Mouse (Mus musculus) inflammation-experienced regulatory T-cells (primary cell): ENCODE results near the gene Syp. TPM values are rescaled to one million over a fixed set of nuclear protein-coding genes. Genes with fewer than 3 reads are reported as not detected.

Experiments used
- polyA plus RNA-seq, 2 experiments: library from polyadenylated mRNA; unstranded; fragments of 100-300 nt; shearing (Covaris generic); gene quantifications; one replicate each; pipeline ENCODE4 v1.2.1; 2017

The Syp gene
- 10 to 100 TPM; 11.7 to 11.9 TPM for polyA plus RNA-seq

DNA sequence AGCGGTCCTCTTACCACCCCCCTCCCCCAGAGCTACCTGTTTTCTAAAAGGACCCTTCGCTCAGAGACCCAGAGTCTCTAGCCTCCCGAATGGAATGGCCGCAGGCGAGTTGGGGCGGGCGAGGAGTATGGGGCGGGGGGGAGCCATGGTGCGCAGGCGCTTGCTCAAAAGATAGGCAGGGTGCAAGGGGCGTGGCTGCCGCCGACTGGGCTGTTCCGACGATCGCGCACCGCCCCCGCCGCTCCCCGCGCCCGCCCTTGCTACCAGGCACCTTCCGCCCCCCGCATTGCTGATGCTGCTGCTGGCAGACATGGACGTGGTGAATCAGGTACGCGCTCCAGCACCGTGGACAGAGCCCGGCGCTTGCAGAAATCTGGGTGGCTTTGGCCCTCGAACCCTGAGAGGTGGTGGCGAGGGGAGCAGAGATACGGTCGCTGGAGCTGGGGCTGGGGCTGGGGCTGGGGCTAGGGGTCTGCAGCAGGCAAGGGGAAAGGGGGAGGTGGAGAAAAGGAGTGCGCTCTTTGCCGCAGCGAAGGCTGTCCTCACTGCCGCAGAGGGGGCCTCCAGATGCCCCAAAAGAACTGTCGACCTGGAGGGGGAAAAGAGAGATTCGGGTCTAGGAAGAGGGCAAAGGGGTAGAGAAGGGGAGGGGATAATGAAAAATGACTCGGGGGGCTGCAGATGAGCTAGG lies at the start of gene Syp:
Gene Syp, plus strand, starts transcription at position 71 of the 691 bp plus-strand sequence.

DNA sequence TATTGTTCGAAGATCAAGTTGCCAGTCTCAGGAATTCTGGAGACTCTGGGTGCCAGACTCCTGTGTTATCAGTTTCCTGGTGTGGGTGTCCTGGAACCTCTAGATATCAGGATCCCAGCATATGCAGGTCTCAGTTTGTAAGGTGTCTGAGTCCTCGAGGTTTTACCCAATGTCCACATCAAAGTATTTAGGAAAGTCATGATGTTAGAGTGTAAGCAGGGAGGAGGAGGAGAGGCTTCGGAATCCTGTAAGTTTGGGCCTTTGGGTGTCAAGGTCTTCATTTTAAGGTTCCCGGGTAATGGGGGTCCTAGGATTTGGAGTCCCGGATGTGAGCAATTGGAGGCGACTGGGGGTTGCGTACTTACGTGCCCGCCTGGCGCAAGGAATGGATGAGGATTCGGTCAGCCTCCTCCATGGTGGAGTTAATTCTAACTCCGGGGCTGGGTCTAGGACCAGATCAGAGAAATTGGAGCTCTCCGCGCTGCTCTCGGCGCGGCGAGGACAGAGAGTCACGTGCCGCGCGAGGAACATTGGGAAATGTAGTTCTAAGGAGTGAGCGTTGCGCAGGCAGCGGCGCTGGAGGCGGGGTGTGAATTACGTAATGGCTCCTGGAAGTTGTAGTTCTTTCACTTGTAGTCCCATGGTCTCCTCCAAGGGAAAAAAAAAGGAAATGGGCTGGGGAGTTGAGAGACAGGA lies 33.2 kb upstream of the Syp start, which contains the start of gene Ccdc22:
Gene Ccdc22, minus strand, starts transcription at position 639 of the 696 bp plus-strand sequence.

DNA sequence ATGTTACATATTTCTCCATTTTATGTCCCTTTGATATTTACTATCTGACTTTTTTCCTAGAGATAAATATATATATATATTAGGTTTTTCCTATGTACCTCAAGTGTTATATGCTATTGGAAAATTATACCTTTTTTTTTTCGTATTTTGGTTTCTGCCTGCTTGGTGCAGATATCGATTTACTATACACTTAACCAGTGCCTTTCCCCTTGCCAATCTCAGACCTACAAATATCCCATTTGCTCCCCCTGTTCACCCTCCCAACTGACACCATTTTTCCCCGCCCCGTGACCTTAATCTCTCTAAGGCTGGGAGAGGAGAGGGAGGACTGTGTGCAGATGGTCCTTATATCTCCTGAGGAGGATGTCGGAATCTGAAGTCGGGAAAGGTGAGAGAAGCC lies 31.5 kb upstream of the Syp start, which contains the start of gene Cacna1f:
Gene Cacna1f, plus strand, starts transcription at position 301 of the 400 bp plus-strand sequence.

DNA sequence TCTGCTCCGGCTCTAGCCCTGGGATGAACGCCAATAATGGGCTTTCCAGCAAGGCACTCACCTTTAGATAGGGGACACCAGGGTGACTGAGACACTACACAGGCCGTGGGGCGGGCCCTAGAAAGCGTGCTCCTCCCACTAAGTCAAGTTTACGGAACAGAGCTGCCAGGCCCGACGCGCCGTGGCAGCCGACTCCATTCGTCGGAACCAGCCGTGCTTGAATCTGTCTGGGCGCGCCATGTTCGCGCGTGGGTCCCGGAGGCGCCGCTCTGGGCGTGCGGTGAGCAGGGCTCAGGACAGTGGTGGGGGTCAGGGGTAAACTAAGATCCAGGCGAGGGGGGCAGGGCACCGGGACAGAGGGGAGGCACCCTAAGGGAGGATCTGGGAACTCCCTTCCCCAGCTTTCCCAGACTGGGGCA lies 19.0 kb downstream of the Syp start, which contains the start of gene Prickle3:
Gene Prickle3, plus strand, starts transcription at position 40 of the 419 bp plus-strand sequence.

DNA sequence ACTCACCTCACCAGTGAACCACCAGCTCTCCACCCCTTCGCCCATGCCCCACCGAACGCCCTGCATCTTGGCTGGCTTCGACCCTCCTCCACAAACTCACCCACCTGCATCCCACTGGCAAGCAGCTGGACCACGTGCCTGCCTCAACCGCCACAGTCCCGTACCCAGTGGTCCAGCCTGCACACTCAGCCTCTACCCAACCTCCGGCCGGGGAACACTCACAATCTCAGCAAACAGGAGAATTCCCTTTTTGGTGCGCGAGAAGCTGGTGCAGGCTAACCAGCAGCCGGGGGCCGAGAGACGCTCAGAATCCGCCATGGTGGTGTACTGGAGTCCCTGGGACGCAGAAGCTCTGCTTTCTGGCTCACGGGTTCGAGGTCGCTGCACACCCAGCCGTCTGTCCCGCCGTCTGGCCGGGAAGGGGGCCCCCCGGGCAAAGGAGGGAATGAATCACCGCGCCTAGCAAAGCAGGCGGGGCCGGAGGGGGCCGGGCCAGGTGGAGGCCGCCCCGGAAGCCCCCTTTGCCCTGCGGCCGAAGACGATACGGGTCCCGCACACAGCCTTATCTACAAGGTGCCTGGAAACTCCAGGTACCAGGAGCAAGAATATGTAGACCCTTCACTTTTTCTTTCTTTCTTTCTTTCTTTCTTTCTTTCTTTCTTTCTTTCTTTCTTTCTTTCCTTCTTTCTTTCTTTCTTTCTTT lies 32.8 kb downstream of the Syp start, which contains the start of gene Plp2:
Gene Plp2, minus strand, starts transcription at position 470 of the 703 bp plus-strand sequence.

DNA sequence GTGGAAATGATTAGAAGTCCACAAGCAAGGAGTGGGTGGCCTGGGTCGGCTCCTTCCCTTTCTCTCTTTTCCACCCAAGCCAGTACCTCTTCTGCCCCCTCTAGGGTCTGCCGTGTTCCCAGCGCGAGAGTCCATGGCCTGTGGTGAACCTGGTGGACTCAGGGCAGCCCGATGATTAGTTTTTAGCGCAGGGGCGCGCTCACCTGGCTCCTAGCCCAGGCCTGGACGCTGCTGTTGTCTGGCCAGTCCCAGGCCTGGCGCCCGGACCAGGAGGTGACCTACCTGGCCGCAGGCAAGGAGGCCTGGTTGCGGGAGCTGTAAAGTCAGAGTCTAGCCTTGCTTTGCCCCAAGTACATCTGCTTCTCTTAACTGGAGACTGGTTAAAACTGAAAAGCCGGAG lies 42.6 kb downstream of the Syp start, which contains the start of gene Magix:
Gene Magix, minus strand, starts transcription at position 388 of the 400 bp plus-strand sequence.

DNA sequence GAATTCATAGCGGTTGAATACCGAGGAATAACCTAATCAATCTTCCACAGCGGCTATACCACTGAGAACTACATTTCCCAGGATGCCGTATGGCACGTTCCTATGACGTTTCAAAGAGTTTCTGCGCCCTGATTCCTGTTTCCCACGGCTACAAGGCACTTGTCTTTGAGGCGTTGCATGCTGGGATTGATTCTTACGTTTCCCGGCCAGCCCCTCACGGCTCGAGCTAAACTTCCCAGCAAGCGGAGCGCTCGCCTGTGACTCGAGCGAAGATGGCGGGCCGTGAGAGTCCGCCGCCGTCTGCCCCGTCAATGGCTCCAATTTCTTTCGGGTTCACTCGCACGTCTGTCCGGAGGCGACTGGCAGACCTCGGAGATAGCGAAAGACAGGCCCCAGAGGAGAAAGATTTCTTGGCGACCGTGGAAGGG lies 58.7 kb downstream of the Syp start, which contains the start of gene Gpkow:
Gene Gpkow, plus strand, starts transcription at position 178 of the 428 bp plus-strand sequence.

Other genes with a start within 250 kb of the Syp start
- 100 to 1,000 TPM; 107 to 116 TPM for gene Foxp3, start 64.8 kb upstream of the Syp start, polyA plus RNA-seq
- 10 to 100 TPM; 18.9 to 19.4 TPM for gene Ppp1r3f, start 64.2 kb upstream of the Syp start, polyA plus RNA-seq
- gene Ccdc22, start 33.0 kb upstream of the Syp start, polyA plus RNA-seq: 10 to 100 TPM; 26.9 to 33.1 TPM
- gene Cacna1f, start 31.4 kb upstream of the Syp start, polyA plus RNA-seq: under 1 TPM; 0.43 to 0.66 TPM
- 10 to 100 TPM; 28.9 to 30.0 TPM for gene Prickle3, start 18.8 kb downstream of the Syp start, polyA plus RNA-seq
- gene Plp2, start 32.9 kb downstream of the Syp start, polyA plus RNA-seq: 10 to 100 TPM; 89.2 to 98.4 TPM
- gene Magix, start 42.8 kb downstream of the Syp start, polyA plus RNA-seq: not detected
- 10 to 100 TPM; 52.1 to 78.0 TPM for gene Gpkow, start 58.7 kb downstream of the Syp start, polyA plus RNA-seq
- 10 to 100 TPM; 75.7 to 78.1 TPM for gene Wdr45, start 75.9 kb downstream of the Syp start, polyA plus RNA-seq
- not detected for gene Gm45208, start 83.8 kb downstream of the Syp start, polyA plus RNA-seq
- gene Praf2, start 90.0 kb downstream of the Syp start, polyA plus RNA-seq: 10 to 100 TPM; 36.2 to 40.3 TPM
- gene Ccdc120, start 112.4 kb downstream of the Syp start, polyA plus RNA-seq: under 1 TPM; 0.11 to 0.55 TPM
- gene Tfe3, start 124.1 kb downstream of the Syp start, polyA plus RNA-seq: 10 to 100 TPM; 30.6 to 35.2 TPM
- gene Gripap1, start 151.3 kb downstream of the Syp start, polyA plus RNA-seq: 10 to 100 TPM; 95.0 to 98.3 TPM
- 1 to 10 TPM in 1 of 2 experiments, under 1 TPM in 1; 0.69 to 2.4 TPM for gene Kcnd1, start 183.8 kb downstream of the Syp start, polyA plus RNA-seq
- 100 to 1,000 TPM; 196 to 198 TPM for gene Otud5, start 202.9 kb downstream of the Syp start, polyA plus RNA-seq
- 10 to 100 TPM; 51.7 to 86.2 TPM for gene Pim2, start 239.8 kb downstream of the Syp start, polyA plus RNA-seq
- 10 to 100 TPM; 39.3 to 39.5 TPM for gene Slc35a2, start 245.6 kb downstream of the Syp start, polyA plus RNA-seq